Mouse (Mus musculus) heart, adult 2 months (tissue): ENCODE measurements at regions not wholly inside any gene's neighbourhood (a gene's known extent, or its start where the extent isn't known, plus 50 kb on each side); places are given as distances from the start of the nearest gene placed in this dataset.

ENCODE experiments used
- CTCF ChIP-seq: fragments of 200-600 bp; IDR thresholded peaks from 2 replicates; pipeline ENCODE4 v1.8.1; 2022; ENCODE audit warnings: antibody characterized with exemption, mild to moderate bottlenecking, moderate library complexity
- EP300 ChIP-seq: fragments of 200-500 bp; IDR thresholded peaks from 2 replicates; pipeline ENCODE4 v1.6.1; 2011; ENCODE audit warnings: low read depth, low read length, control low read depth; ENCODE audit not compliant: insufficient read depth
- POLR2A ChIP-seq: fragments of 200-500 bp; IDR thresholded peaks from 2 replicates; pipeline ENCODE4 v1.6.1; 2011; ENCODE audit warnings: mild to moderate bottlenecking, low read depth, low read length, control low read depth; ENCODE audit not compliant: insufficient read depth

- no peak for TF ChIP-seq EP300
- TF ChIP-seq POLR2A = no peak
- TF ChIP-seq CTCF = no peak
These were observed 76.7 kb upstream of the Grm3 start for GRCm38 (mm10) chr5:9801707-9802106.
